8 mouse cellular contexts compared by ENCODE assay signal in the genomic region with DNA sequence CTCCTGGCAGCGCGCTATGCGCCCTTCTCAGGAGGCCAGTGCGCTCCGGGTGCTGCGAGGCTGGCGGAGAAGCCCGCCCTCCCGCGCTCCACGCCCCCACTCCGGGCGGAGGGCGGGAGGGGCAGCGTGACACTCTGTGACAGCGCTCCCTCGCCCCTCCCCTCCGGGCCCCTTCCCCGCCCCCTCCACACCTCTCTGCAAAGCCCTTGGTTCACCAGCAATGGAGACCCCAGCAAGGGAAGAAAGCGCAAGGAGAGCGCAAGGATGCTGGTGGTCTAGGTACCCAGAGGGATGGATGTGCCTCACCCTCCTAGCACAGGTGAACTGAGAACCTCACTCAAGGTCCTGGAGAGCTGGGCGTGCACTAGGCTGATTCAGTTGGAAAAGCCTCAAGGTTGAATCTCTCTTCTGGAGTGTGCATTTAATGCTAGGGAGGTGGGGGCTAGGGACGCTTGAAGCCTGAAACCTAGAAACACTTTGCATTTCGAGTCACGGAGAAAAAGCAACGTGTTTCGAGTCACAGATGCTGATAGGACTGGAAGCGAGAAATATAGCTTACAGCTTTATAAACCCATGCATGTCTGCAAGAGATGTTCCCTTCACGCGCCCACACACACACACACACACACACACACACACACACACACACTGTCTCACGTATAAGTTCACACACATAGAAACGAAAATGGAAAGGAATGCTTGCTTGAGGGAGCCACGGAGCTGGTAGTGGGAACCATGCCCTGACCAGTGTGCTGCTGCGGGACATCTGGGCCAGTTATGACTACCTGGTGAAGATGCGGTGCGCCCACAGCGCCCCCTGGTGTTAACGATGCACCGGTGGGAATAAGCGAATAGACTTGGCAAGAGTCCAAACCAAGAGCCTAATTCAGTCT. TPM values are rescaled to one million over a fixed set of nuclear protein-coding genes. Genes with fewer than 3 reads are reported as not detected.
DNase-seq lines count a peak whose midpoint lies in the region; ATAC-seq and TF ChIP-seq lines count a peak whose summit lies in the region.

Gene Stum (minus strand): TSS at position 106 of the 893 bp plus-strand sequence.

- peak within 1 kb of the TSS; percentile 64 to 68 for H3K4me3 ChIP-seq in ES-E14 (ENCODE audit: insufficient read depth in 1 of 2, low read depth in 1 of 2, low read length in 2 of 2, poor library complexity in 1 of 2, severe bottlenecking in 1 of 2)
- H3K4me3 ChIP-seq in forebrain, embryonic 15.5 days: peak within 1 kb of the TSS; percentile 51
- no peak within 1 kb of the TSS for H3K4me3 ChIP-seq in lung, adult 2 months (replicated peaks; ENCODE audit: extremely low read depth, low read depth, low read length)
- H3K4me3 ChIP-seq in olfactory bulb, adult 2 months (ENCODE audit: insufficient read depth, low read depth, low read length): peak within 1 kb of the TSS; percentile 66

- peak; percentile 83 for TF ChIP-seq CTCF in lung, adult 2 months (IDR thresholded peaks at IDR 0.05; ENCODE audit: insufficient read depth, low read length)
- TF ChIP-seq CTCF in olfactory bulb, adult 2 months (IDR thresholded peaks at IDR 0.05; ENCODE audit: insufficient read depth, low read depth, low read length): peak; percentile 88

- no peaks in the 10 kb centered on the region for H3K36me3 ChIP-seq in ES-E14 (ENCODE audit: control insufficient read depth, insufficient read depth, low read length, poor library complexity, severe bottlenecking)
- H3K36me3 ChIP-seq in forebrain, embryonic 15.5 days: no peaks in the 10 kb centered on the region

- ATAC-seq in cerebellum, adult (ENCODE audit: insufficient number of reproducible peaks, low FRiP score, low TSS enrichment): 0 out of 2 replicates have a peak, but pooled peaks have one; percentile 33
- ATAC-seq in forebrain, embryonic 15.5 days (replicated peaks): peak; percentile 77

- H3K4me1 ChIP-seq in ES-E14 (ENCODE audit: control insufficient read depth in 2 of 2, insufficient read depth in 2 of 2, low read length in 2 of 2, poor library complexity in 1 of 2): peaks cover 2 to 17% of the 10 kb centered on the region in 2 experiments; a peak in 2 of 4 replicates
- peaks cover 25% of the 10 kb centered on the region for H3K4me1 ChIP-seq in forebrain, embryonic 15.5 days
- H3K4me1 ChIP-seq in lung, adult 2 months (ENCODE audit: control insufficient read depth, insufficient read depth, low read length): peaks cover 3% of the 10 kb centered on the region; the same call in 1 of the 2 replicates
- H3K4me1 ChIP-seq in olfactory bulb, adult 2 months (ENCODE audit: control insufficient read depth, insufficient read depth, low read length): peaks cover 23% of the 10 kb centered on the region

- TF ChIP-seq POLR2A in lung, adult 2 months (IDR thresholded peaks at IDR 0.05; ENCODE audit: borderline replicate concordance, extremely low read depth, low read depth, low read length): no peak
- no peak for TF ChIP-seq POLR2A in olfactory bulb, adult 2 months (IDR thresholded peaks at IDR 0.05; ENCODE audit: insufficient read depth, low read depth, low read length)

- peak; percentile 74 for DNase-seq in ES-E14 (ENCODE audit: low read depth, low spot score)
- DNase-seq in heart, postnatal 36 days: peak; percentile 80 to 81
- DNase-seq in layer of hippocampus, adult 18-20 months (ENCODE audit: low spot score in 2 of 2): peak; percentile 46 to 83
- DNase-seq in lung, adult 2 months: peak; percentile 73
- DNase-seq in thymus, postnatal 0 days (ENCODE audit: low spot score): peak; percentile 76

- H3K27me3 ChIP-seq in forebrain, embryonic 15.5 days: peaks cover 37% of the 10 kb centered on the region

- no peak within 1 kb of the TSS for H3K27ac ChIP-seq in ES-E14 (ENCODE audit: insufficient read depth, low read depth, low read length, poor library complexity, severe bottlenecking)
- H3K27ac ChIP-seq in forebrain, embryonic 15.5 days (replicated peaks): no peak within 1 kb of the TSS
- H3K27ac ChIP-seq in olfactory bulb, adult 2 months (ENCODE audit: insufficient read depth, low read depth, low read length): peak within 1 kb of the TSS; percentile 4; the same call in 1 of the 2 replicates

- in situ Hi-C loops in ES-E14 (cut with MboI; ENCODE audit: low sequenced_read_pairs in 2 of 2, unreplicated experiment in 2 of 2): no loop called here

- intact Hi-C loops in heart, postnatal 36 days (cut with DNase I): loop anchor here (1.0 to 5.0 kb wide), 4 partner anchors 49 to 306 kb away; no protein-coding TSS in a partner anchor

- peak within 1 kb of the TSS; percentile 87 for H3K4me2 ChIP-seq in forebrain, embryonic 15.5 days (replicated peaks)

- peak within 1 kb of the TSS; percentile 36 for H3K9ac ChIP-seq in ES-E14 (ENCODE audit: insufficient read depth, low read depth, low read length, poor library complexity, severe bottlenecking)
- H3K9ac ChIP-seq in forebrain, embryonic 15.5 days (replicated peaks): peak within 1 kb of the TSS; percentile 58

- WGBS in forebrain, embryonic 15.5 days: 3% methylated on average over 36 of the region's 40 CpGs
- 3% methylated on average over 40 of the region's 40 CpGs for WGBS in lung, adult 2 months
- WGBS in olfactory bulb, adult 2 months: 2% methylated on average over 40 of the region's 40 CpGs

- H3K9me3 ChIP-seq in ES-E14 (ENCODE audit: control insufficient read depth, insufficient read depth, low read depth, low read length): no peaks in the 10 kb centered on the region
- no peaks in the 10 kb centered on the region for H3K9me3 ChIP-seq in forebrain, embryonic 15.5 days

TF ChIP-seq in ES-E14, 5 proteins besides CTCF, POLR2A, EP300 and RAD21:
- peak; percentile 37; the same call in 1 of the 2 replicates for TF ChIP-seq HCFC1 (IDR thresholded peaks at IDR 0.05; ENCODE audit: borderline replicate concordance, insufficient read depth, low read length)
- no peak for TF ChIP-seq CHD2 (IDR thresholded peaks at IDR 0.05; ENCODE audit: low read depth, low read length)
- TF ChIP-seq ZC3H11A (IDR thresholded peaks at IDR 0.05; ENCODE audit: borderline replicate concordance, low read depth, low read length): 0 out of 2 replicates have a peak, but pooled peaks have one; percentile 16

RNA-seq across cellular contexts. Expression of gene Stum, which starts in this region (rescaled TPM):
- 0.18 TPM in 1 of 2 replicates, not detected in the other for total RNA-seq in ES-E14 (2012; rRNA removed)
- polyA plus RNA-seq in forebrain, embryonic 15.5 days (2015; fragmentation: Nextera tagmentation; extraction: Ambion mirVana): 4.1 and 4.2 TPM in 2 replicates
- 1 to 10 TPM; 1.3 to 1.8 TPM for total RNA-seq in heart, postnatal 36 days (2021)
- total RNA-seq in layer of hippocampus, adult 18-20 months (2021): 100 to 1,000 TPM; 335 to 351 TPM
- 4.2 and 6.2 TPM in 2 replicates for polyA plus RNA-seq in lung, adult 2 months (2012; rRNA removed)
- polyA plus RNA-seq in olfactory bulb, adult 2 months (2012; ENCODE audit: insufficient read depth, insufficient read length, low replicate concordance, missing spikeins): not detected in 2 replicates
- polyA plus RNA-seq in thymus, postnatal 0 days (2015; fragmentation: Nextera tagmentation; extraction: Ambion mirVana): 0.22 and 0.28 TPM in 2 replicates

Comparison
In these comparisons a context has a peak if more than half of its experiments do, and no peak if none do; other contexts are left out.
1. RNA of gene Stum (total RNA-seq): 335 to 351 TPM in layer of hippocampus, adult 18-20 months; 1.3 to 1.8 TPM in heart, postnatal 36 days and 0.18 TPM in ES-E14; every median in the first group is over 100 times any median in the second.
2. Peak in DNase-seq, H3K4me3 ChIP-seq and H3K9ac ChIP-seq in ES-E14; RNA of the gene not detected or under 1 TPM.
3. Peak in DNase-seq in thymus, postnatal 0 days; RNA of the gene not detected or under 1 TPM.
4. Peak in every context shown above with its lines, with median percentiles within 50 percentile points of each other: DNase-seq.